Mouse (Mus musculus): ENCODE results near the gene Clnk. TPM values are rescaled to one million over a fixed set of nuclear protein-coding genes. Genes with fewer than 3 reads are reported as not detected.

Gene Clnk
- polyA plus RNA-seq, 1 experiment from 2014 or later = 0.08 TPM

GRCm38 (mm10) chr5:38845529-38845928, 31.1 kb downstream of the Clnk start:
- Histone ChIP-seq H3K4me1 (peaks cover 8% of the 10 kb centered on the region), H3K27ac (replicated peaks) (no peak overlapping the region), H3K27me3 (replicated peaks) (no peaks in the 10 kb centered on the region), H3K9ac (no peak overlapping the region), H3K36me3 (no peaks in the 10 kb centered on the region), H3K4me3 (no peak overlapping the region), H3K4me2 (no peak overlapping the region), H3K9me3 (no peaks in the 10 kb centered on the region)
- WGBS = 22% methylated on average over 3 of the region's 3 CpGs
- ATAC-seq (ENCODE audit: extremely low read depth, insufficient number of reproducible peaks, low FRiP score, low TSS enrichment) = no peak

GRCm38 (mm10) chr5:38844312-38844711, 32.3 kb downstream of the Clnk start:
- Histone ChIP-seq H3K4me2 (no peak overlapping the region), H3K4me3 (no peak overlapping the region), H3K27me3 (replicated peaks) (no peaks in the 10 kb centered on the region), H3K9ac (no peak overlapping the region), H3K4me1 (peaks cover 8% of the 10 kb centered on the region), H3K36me3 (no peaks in the 10 kb centered on the region), H3K9me3 (no peaks in the 10 kb centered on the region), H3K27ac (replicated peaks) (no peak overlapping the region)
- WGBS = 82% methylated on average over 2 of the region's 2 CpGs
- ATAC-seq (ENCODE audit: extremely low read depth, insufficient number of reproducible peaks, low FRiP score, low TSS enrichment) = no peak

GRCm38 (mm10) chr5:38839981-38840380, 36.6 kb downstream of the Clnk start:
- Histone ChIP-seq H3K36me3 (no peaks in the 10 kb centered on the region), H3K9ac (no peak overlapping the region), H3K9me3 (no peaks in the 10 kb centered on the region), H3K4me2 (no peak overlapping the region), H3K27ac (replicated peaks) (no peak overlapping the region), H3K4me1 (peaks cover 2% of the 10 kb centered on the region; the same call in 1 of the 2 replicates), H3K27me3 (replicated peaks) (no peaks in the 10 kb centered on the region), H3K4me3 (no peak overlapping the region)
- no peak for ATAC-seq (ENCODE audit: extremely low read depth, insufficient number of reproducible peaks, low FRiP score, low TSS enrichment)
- WGBS = 91% methylated on average over 1 of the region's 1 CpGs

DNA sequence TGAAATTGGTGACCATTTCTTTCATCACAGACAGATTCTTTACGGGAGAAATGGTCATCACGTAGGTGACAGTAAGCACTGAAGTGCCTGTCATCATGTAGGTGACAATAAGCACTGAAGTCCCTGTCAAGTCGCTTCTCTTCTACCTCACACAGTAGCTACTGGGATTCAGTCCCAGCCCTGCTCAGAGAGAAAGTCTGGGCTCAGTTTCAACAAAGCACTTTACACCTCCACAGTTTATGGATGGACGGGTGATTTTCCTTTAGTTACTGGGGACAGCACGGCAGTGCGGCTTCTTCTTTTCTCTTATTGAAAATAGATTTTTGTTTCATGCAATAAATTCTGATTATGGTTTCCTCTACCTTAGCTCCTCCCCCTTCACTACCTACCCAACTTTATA, 49.3 kb downstream of the Clnk start:
- no peak overlapping the region for H3K9ac ChIP-seq
- no peak for ATAC-seq (ENCODE audit: extremely low read depth, insufficient number of reproducible peaks, low FRiP score, low TSS enrichment)
- no peaks in the 10 kb centered on the region for H3K4me1 ChIP-seq
- WGBS = 66% methylated on average over 6 of the region's 6 CpGs
- H3K4me3 ChIP-seq = no peak overlapping the region
- no peaks in the 10 kb centered on the region for H3K36me3 ChIP-seq
- H3K27ac ChIP-seq (replicated peaks) = no peak overlapping the region
- no peaks in the 10 kb centered on the region for H3K9me3 ChIP-seq
- H3K27me3 ChIP-seq (replicated peaks) = no peaks in the 10 kb centered on the region
- H3K4me2 ChIP-seq = no peak overlapping the region

DNA sequence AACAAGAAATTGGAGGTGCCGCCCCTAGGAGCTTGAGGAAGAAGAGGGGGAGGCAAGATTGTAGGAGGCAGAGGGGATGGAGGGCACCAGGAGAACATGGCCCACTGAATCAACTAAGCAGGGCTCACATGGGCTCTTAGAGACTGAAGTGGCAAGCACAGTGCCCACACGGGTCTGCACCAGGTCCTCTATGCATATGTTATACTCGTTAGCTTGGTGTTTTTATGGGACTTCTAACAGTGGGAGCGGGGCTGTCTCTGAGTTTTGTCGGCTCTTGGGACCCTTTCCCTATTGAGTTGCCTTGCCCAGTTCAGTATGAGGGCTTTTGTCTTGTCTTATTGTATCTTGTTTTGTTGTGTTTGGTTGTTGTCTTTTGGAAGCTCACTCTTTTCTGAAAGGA, 50.0 kb downstream of the Clnk start:
- Histone ChIP-seq H3K9ac (no peak overlapping the region), H3K4me3 (no peak overlapping the region), H3K4me2 (no peak overlapping the region), H3K27ac (replicated peaks) (no peak overlapping the region), H3K4me1 (no peaks in the 10 kb centered on the region), H3K36me3 (no peaks in the 10 kb centered on the region), H3K9me3 (no peaks in the 10 kb centered on the region), H3K27me3 (replicated peaks) (no peaks in the 10 kb centered on the region)
- ATAC-seq (ENCODE audit: extremely low read depth, insufficient number of reproducible peaks, low FRiP score, low TSS enrichment) = no peak
- 78% methylated on average over 5 of the region's 5 CpGs for WGBS

DNA sequence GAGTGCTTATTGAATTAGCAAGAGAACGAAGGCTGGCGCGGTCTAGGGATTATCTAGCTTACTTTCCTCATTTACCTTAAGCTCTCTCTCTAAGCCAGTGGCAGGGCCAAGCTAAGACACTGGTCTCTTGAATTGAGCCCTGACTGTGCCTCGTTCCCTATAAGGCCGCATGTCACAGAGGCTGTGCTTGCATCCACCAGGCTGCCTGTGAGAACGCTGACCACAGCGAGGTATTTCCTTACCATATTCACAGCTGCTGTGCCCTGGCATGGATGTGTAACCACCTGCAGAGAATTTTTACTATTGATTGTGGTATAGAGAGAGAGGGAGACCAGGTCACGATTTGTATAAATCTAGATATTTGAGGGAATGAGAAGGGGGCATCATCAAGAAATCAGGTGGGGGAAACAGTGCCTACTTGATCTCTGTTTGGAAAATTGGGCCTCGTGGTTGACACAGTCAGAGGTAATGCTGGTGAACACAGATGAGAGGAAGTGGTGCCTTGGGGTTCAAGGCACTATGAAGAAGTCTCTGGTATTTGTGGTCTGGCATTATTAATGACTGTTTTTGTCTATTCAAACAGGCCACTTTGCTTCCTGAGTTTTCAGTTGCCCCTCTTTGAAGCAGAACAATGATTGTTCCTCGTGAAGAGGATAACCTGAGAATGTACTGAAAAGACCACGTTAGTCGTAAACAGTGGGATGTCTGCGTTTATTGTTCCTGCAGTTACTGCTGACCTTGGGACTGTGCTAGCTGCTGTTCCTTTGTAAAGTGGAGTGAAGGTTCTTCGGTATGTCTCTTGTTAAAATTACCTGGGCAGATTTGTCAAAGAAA, 52.3 kb downstream of the Clnk start:
- Histone ChIP-seq H3K27ac (replicated peaks) (no peak overlapping the region), H3K4me2 (no peak overlapping the region), H3K36me3 (no peaks in the 10 kb centered on the region), H3K4me1 (no peaks in the 10 kb centered on the region), H3K9me3 (no peaks in the 10 kb centered on the region), H3K4me3 (no peak overlapping the region), H3K9ac (no peak overlapping the region), H3K27me3 (replicated peaks) (no peaks in the 10 kb centered on the region)
- no peak for ATAC-seq (ENCODE audit: extremely low read depth, insufficient number of reproducible peaks, low FRiP score, low TSS enrichment)
- 67% methylated on average over 14 of the region's 14 CpGs for WGBS

- H3K4me2 ChIP-seq = no peak overlapping the region
Measured at GRCm38 (mm10) chr5:38813391-38814109, 63.1 kb downstream of the Clnk start.

DNA sequence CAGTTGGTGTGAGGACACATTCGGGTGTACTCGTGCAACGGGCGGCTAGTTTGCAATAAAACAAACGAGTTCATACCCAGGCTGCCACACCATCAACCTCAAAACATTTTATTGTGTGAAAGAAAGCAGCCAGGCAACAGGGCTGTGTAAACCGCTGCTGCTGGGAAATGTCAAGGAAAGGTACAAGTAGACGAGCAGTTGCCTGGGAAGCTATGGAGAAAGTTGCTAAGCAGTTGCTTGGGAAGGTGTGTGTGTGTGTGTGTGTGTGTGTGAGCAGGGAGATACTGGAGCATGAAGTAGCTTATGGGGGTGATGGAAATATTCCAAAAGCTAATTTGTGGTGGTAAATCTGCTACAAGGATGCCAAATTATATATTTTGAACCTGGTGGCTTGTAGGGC, 63.7 kb downstream of the Clnk start:
- H3K4me1 ChIP-seq = no peaks in the 10 kb centered on the region
- no peak overlapping the region for H3K4me2 ChIP-seq
- no peak overlapping the region for H3K27ac ChIP-seq (replicated peaks)
- H3K36me3 ChIP-seq = no peaks in the 10 kb centered on the region
- no peaks in the 10 kb centered on the region; the same call in 1 of the 2 replicates for H3K27me3 ChIP-seq (replicated peaks)
- no peaks in the 10 kb centered on the region for H3K9me3 ChIP-seq
- H3K9ac ChIP-seq = no peak overlapping the region
- no peak overlapping the region for H3K4me3 ChIP-seq
- 76% methylated on average over 7 of the region's 7 CpGs for WGBS
- no peak for ATAC-seq (ENCODE audit: extremely low read depth, insufficient number of reproducible peaks, low FRiP score, low TSS enrichment)

More at GRCm38 (mm10) chr5:38813391-38814109, 63.1 kb downstream of the Clnk start:
- Histone ChIP-seq H3K9ac (no peak overlapping the region), H3K27me3 (replicated peaks) (no peaks in the 10 kb centered on the region), H3K4me3 (no peak overlapping the region), H3K36me3 (no peaks in the 10 kb centered on the region), H3K9me3 (no peaks in the 10 kb centered on the region), H3K4me1 (no peaks in the 10 kb centered on the region), H3K27ac (replicated peaks) (no peak overlapping the region)
- 60% methylated on average over 9 of the region's 9 CpGs for WGBS
- ATAC-seq (ENCODE audit: extremely low read depth, insufficient number of reproducible peaks, low FRiP score, low TSS enrichment) = no peak

GRCm38 (mm10) chr5:38812386-38812785, 64.2 kb downstream of the Clnk start:
- Histone ChIP-seq H3K27ac (replicated peaks) (no peak overlapping the region), H3K9me3 (no peaks in the 10 kb centered on the region), H3K27me3 (replicated peaks) (no peaks in the 10 kb centered on the region; the same call in 1 of the 2 replicates), H3K4me1 (no peaks in the 10 kb centered on the region), H3K4me3 (no peak overlapping the region), H3K9ac (no peak overlapping the region), H3K4me2 (no peak overlapping the region), H3K36me3 (no peaks in the 10 kb centered on the region)
- no peak for ATAC-seq (ENCODE audit: extremely low read depth, insufficient number of reproducible peaks, low FRiP score, low TSS enrichment)
- 66% methylated on average over 7 of the region's 7 CpGs for WGBS

DNA sequence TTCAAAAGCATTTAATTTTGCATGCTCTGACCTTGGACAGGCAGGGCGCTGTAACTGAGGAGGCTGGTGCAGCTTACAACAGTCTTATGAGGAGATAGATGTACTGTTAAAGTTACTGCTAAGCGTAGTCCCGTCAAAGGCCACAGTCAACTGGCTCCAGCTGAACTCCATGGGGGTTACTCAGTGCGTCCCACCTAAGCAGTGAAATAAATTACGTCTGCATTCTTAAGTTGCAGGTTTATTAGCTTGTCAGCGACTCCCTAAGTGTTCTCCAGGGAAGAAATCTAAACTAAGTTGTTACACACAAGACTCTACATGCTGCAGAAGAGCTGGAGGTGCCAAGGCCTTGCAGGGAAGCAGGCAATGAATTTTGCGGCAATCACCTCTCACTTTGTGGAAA, 77.7 kb downstream of the Clnk start:
- H3K27me3 ChIP-seq (replicated peaks) = no peaks in the 10 kb centered on the region
- no peaks in the 10 kb centered on the region for H3K4me1 ChIP-seq
- ATAC-seq (ENCODE audit: extremely low read depth, insufficient number of reproducible peaks, low FRiP score, low TSS enrichment) = no peak
- H3K36me3 ChIP-seq = no peaks in the 10 kb centered on the region
- no peak overlapping the region for H3K4me3 ChIP-seq
- H3K9ac ChIP-seq = no peak overlapping the region
- WGBS = 80% methylated on average over 7 of the region's 7 CpGs
- no peak overlapping the region for H3K4me2 ChIP-seq
- H3K27ac ChIP-seq (replicated peaks) = no peak overlapping the region
- H3K9me3 ChIP-seq = no peaks in the 10 kb centered on the region

GRCm38 (mm10) chr5:38795139-38795538, 81.5 kb downstream of the Clnk start:
- H3K27ac ChIP-seq (replicated peaks) = no peak overlapping the region
- H3K27me3 ChIP-seq (replicated peaks) = no peaks in the 10 kb centered on the region
- 53% methylated on average over 11 of the region's 11 CpGs for WGBS
- H3K4me1 ChIP-seq = no peaks in the 10 kb centered on the region
- H3K36me3 ChIP-seq = no peaks in the 10 kb centered on the region
- no peak overlapping the region for H3K4me3 ChIP-seq
- H3K9ac ChIP-seq = no peak overlapping the region
- no peak for ATAC-seq (ENCODE audit: extremely low read depth, insufficient number of reproducible peaks, low FRiP score, low TSS enrichment)
- no peak overlapping the region for H3K4me2 ChIP-seq
- H3K9me3 ChIP-seq = no peaks in the 10 kb centered on the region
